Mouse (Mus musculus): ENCODE data around the gene Layn.

- TF ChIP-seq CTCF (IDR thresholded peaks at IDR 0.05; ENCODE audit: extremely low read depth, insufficient read depth, low read length) (no peak), POLR2A (IDR thresholded peaks at IDR 0.05; ENCODE audit: extremely low read depth, insufficient read depth, low read length) (no peak)
Measured at GRCm38 (mm10) chr9:51105751-51106150, 28.9 kb upstream of the Layn start.

Measured in cortical plate, adult 2 months (tissue).